Mouse (Mus musculus) heart, postnatal 0 days (tissue): Measurements from ENCODE around the gene Lst1. TPM values are rescaled to one million over a fixed set of nuclear protein-coding genes. Genes with fewer than 3 reads are reported as not detected.
A peak's percentile ranks its signal among the peaks of the same experiment; 100 is the strongest.

Source experiments
- ATAC-seq: fragments of 200-750 bp; cut with Nextera tagmentation; 2 replicates; pipeline ENCODE4 v1.8.0; 2017; ENCODE audit warnings: low read depth, moderate number of reproducible peaks, moderate library complexity; ENCODE audit not compliant: insufficient read depth
- DNase-seq: peaks from one replicate; pipeline ENCODE4 v3.0.0-alpha.2; 2016; ENCODE audit warnings: low spot score
- H3K27ac ChIP-seq: fragments of 300-500 bp; sonication (generic); 2 replicates; pipeline ENCODE4 v1.5.1; 2014; ENCODE audit warnings: low read depth, mild to moderate bottlenecking
- H3K27me3 ChIP-seq: fragments of 300-500 bp; sonication (generic); 2 replicates; pipeline ENCODE4 v1.6.1; 2014; ENCODE audit warnings: low read length, mixed read lengths; ENCODE audit not compliant: control insufficient read depth, insufficient read depth
- H3K36me3 ChIP-seq: fragments of 300-500 bp; sonication (generic); replicated peaks from 2 replicates; pipeline ENCODE4 v1.6.1; 2014; ENCODE audit warnings: low read length, mixed read lengths; ENCODE audit not compliant: control insufficient read depth, insufficient read depth
- H3K4me1 ChIP-seq: fragments of 300-500 bp; sonication (generic); 2 replicates; pipeline ENCODE4 v1.6.1; 2014; ENCODE audit warnings: antibody characterized with exemption; ENCODE audit not compliant: control insufficient read depth, insufficient read depth
- H3K4me2 ChIP-seq: fragments of 300-500 bp; sonication (generic); 2 replicates; pipeline ENCODE4 v1.6.1; 2014; ENCODE audit warnings: low read depth, mild to moderate bottlenecking, low read length, moderate library complexity
- H3K4me3 ChIP-seq: fragments of 300-500 bp; sonication (generic); 2 replicates; pipeline ENCODE4 v1.5.1; 2014; ENCODE audit warnings: low read depth, low read length
- H3K9ac ChIP-seq: fragments of 300-500 bp; sonication (generic); replicated peaks from 2 replicates; pipeline ENCODE4 v1.6.1; 2014; ENCODE audit warnings: low read depth, low read length, mixed read lengths
- H3K9me3 ChIP-seq: fragments of 300-500 bp; sonication (generic); replicated peaks from 2 replicates; pipeline ENCODE4 v1.6.1; 2016; ENCODE audit warnings: low read length; ENCODE audit not compliant: control insufficient read depth
- CTCF ChIP-seq: IDR thresholded peaks from 2 replicates; pipeline ENCODE4 v1.5.1; 2016; ENCODE audit warnings: antibody characterized with exemption, control low read depth, low read depth
- EP300 ChIP-seq: IDR thresholded peaks from 2 replicates; pipeline ENCODE4 v1.6.1; 2016; ENCODE audit warnings: antibody characterized with exemption, low read depth
- WGBS: fragments of 180-500 bp; shearing (Covaris S2); extraction: QIAGEN DNeasy Blood & Tissue Kit; methylation state at CpG from one replicate; pipeline ENCODE4 v1.1.7; 2014; 5-methylcytosine and 5-hydroxymethylcytosine counted together
- polyA plus RNA-seq: library from polyadenylated mRNA; unstranded; fragments of >200 nt; fragmentation: Nextera tagmentation; extraction: Ambion mirVana; gene quantifications from 2 replicates; pipeline ENCODE4 v1.2.1, GENCODE M21; 2015
- total RNA-seq: library from RNA; depleted of rRNA; stranded (reverse); fragments of >200 nt; gene quantifications from 2 replicates; pipeline ENCODE4 v1.2.3, GENCODE M21; 2014; ENCODE audit warnings: low replicate concordance

The Lst1 gene
- total and polyA plus RNA-seq, 2 experiments from 2014 or later: 7.0 to 52.7 TPM

DNA sequence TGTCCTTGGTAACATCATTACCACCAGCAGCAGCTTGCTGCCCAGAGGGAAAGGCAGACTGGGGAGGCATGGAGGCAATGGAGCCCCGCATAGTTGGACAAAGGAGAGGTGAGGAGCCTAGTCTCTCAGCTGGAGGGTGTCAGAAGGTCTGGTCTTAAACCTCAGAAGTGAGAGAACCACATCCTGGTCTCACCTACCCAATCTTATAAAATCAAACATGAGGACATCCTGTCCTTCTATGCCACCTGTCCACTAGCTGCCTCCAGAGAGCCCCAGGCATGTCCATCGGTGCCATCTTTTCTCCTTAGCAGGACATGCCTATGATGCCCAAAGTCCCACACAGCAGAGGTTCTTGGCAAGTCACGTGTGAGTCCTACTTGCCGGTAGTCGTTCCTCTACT, 8.1 kb downstream of the Lst1 start:
- Histone ChIP-seq H3K36me3 (no peaks in the 10 kb centered on the region), H3K4me1 (no peaks in the 10 kb centered on the region), H3K4me2 (no peak overlapping the region), H3K4me3 (no peak overlapping the region), H3K9me3 (no peaks in the 10 kb centered on the region), H3K27me3 (no peaks in the 10 kb centered on the region), H3K27ac (no peak overlapping the region), H3K9ac (no peak overlapping the region)
- DNase-seq (no peak), ATAC-seq (no peak)
- WGBS: 78% methylated on average over 5 of the region's 5 CpGs
- TF ChIP-seq CTCF (no peak), EP300 (no peak)

DNA sequence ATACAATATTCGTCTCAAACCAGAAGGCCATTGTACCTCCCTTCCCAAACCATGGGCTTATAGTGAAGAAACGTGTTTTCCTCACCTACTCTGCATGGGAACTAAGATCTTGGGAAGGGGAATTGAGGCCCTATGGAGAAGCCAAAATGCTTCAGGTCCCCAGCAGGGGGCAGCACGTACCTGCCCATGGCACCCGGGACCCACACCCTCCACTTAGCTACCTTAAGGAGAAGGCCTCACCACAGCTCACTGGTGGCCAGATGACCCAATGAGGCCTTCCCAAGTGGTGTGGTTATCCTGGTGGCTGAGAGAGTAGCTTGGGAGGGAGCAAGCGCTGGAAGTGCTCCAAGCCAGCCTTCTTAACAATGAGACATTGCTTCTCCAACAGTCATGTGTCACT, 9.7 kb downstream of the Lst1 start:
- no peak overlapping the region for H3K9ac ChIP-seq
- no peak for TF ChIP-seq EP300
- TF ChIP-seq CTCF: peak; percentile 86
- ATAC-seq (peak; percentile 71), DNase-seq (peak; percentile 81)
- H3K4me2 ChIP-seq: no peak overlapping the region
- no peaks in the 10 kb centered on the region for H3K4me1 ChIP-seq
- H3K9me3 ChIP-seq: no peaks in the 10 kb centered on the region
- WGBS: 6% methylated on average over 5 of the region's 5 CpGs
- H3K4me3 ChIP-seq: no peak overlapping the region
- no peak overlapping the region for H3K27ac ChIP-seq
- no peaks in the 10 kb centered on the region for H3K27me3 ChIP-seq
- no peaks in the 10 kb centered on the region for H3K36me3 ChIP-seq

DNA sequence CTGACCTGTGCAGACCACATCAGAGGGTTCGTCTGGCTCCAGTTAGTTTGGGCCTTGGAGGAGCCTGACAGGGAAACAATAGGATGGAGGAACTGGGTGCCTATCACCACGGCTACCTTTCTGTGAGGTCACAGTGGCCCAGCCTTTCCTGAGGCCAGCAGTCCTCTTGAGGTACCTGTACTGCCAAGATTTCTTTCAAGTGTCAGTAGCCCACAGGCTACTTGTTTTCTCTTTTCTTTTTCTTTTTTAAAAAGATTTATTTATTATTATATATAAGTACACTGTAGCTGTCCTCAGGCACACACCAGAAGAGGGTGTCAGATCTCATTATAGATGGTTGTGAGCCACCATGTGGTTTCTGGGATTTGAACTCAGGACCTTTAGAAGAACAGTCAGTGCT, 12.3 kb downstream of the Lst1 start, which contains the start of gene Aif1:
Gene Aif1 (minus strand): TSS at position 101 of the 400 bp plus-strand sequence.
- DNase-seq (no peak), ATAC-seq (no peak)
- Histone ChIP-seq H3K27me3 (no peaks in the 10 kb centered on the region), H3K9ac (no peak within 1 kb of the TSS), H3K4me3 (no peak within 1 kb of the TSS), H3K9me3 (no peaks in the 10 kb centered on the region), H3K27ac (no peak within 1 kb of the TSS), H3K4me1 (no peaks in the 10 kb centered on the region), H3K36me3 (no peaks in the 10 kb centered on the region), H3K4me2 (no peak within 1 kb of the TSS)
- TF ChIP-seq CTCF (no peak), EP300 (no peak)
- WGBS: 70% methylated on average over 2 of the region's 2 CpGs

DNA sequence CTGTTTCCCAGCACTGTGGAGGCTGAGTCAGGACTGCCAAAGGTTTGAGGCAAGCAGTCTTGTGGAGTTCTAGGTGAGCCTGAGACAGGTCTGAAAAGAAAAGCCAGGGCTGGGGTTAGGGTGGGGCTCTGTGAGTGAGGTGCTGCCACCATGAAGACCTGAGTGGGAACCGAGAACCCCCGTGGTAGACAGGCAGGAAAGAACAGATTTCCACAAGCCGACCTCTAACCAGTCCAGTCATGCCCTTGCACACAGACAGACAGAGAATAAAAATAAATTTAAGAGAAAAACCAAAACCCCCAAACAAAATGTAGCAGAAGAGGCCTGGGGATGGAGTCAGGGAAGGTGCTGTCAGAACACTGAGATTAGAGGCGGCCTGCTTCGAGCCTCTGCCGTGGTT, 12.9 kb downstream of the Lst1 start:
- no peaks in the 10 kb centered on the region for H3K36me3 ChIP-seq

DNA sequence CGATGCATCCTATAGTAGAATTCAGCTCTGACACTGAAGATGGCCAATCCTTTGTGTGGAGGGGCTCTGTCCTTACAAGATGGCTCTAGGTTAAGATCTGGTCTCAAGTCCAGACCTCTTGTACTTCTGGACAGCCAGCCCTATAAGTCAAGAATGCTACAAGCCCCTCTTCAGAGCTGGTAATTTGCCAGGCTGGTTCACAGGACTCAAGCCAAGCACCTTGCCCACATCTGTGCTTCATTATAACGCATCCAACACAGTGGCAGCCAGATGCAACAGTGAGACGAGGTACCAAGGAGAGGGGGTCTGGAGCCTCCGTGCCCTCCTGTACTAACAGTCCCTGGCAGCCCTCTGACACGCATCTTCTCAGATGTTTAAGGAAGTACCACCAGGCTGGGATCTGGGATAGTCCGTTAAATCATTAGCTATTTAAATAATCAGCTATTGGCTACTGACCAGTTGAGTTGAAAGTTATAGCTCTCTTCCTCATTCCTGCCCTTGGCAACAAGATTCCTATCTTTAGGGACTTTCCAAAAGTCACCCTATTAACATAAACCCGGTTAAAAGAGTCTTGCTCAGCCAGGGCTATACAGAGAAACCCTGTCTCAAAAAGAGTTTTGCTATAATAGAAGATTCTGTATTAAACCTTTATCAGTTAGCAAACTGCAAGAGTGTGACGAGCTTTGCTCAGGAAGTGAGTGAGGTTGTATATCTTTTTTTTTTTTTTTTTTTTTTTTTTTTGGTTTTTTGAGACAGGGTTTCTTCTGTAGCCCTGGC, 13.8 kb downstream of the Lst1 start:
- no peak overlapping the region for H3K27ac ChIP-seq
- H3K36me3 ChIP-seq: no peaks in the 10 kb centered on the region
- no peaks in the 10 kb centered on the region for H3K9me3 ChIP-seq
- H3K9ac ChIP-seq: no peak overlapping the region
- no peak overlapping the region for H3K4me3 ChIP-seq
- ATAC-seq (no peak), DNase-seq (no peak)
- no peaks in the 10 kb centered on the region for H3K27me3 ChIP-seq
- no peaks in the 10 kb centered on the region for H3K4me1 ChIP-seq
- no peak overlapping the region for H3K4me2 ChIP-seq
- no peak for TF ChIP-seq EP300
- no peak for TF ChIP-seq CTCF
- 59% methylated on average over 8 of the region's 8 CpGs for WGBS

More for the DNA sequence above, 12.9 kb downstream of the Lst1 start:
- Histone ChIP-seq H3K4me2 (no peak overlapping the region), H3K9me3 (no peaks in the 10 kb centered on the region), H3K4me1 (no peaks in the 10 kb centered on the region), H3K4me3 (no peak overlapping the region), H3K9ac (no peak overlapping the region), H3K27me3 (no peaks in the 10 kb centered on the region), H3K27ac (no peak overlapping the region)
- ATAC-seq (no peak), DNase-seq (no peak)
- TF ChIP-seq CTCF (no peak), EP300 (no peak)
- WGBS: 75% methylated on average over 6 of the region's 6 CpGs

DNA sequence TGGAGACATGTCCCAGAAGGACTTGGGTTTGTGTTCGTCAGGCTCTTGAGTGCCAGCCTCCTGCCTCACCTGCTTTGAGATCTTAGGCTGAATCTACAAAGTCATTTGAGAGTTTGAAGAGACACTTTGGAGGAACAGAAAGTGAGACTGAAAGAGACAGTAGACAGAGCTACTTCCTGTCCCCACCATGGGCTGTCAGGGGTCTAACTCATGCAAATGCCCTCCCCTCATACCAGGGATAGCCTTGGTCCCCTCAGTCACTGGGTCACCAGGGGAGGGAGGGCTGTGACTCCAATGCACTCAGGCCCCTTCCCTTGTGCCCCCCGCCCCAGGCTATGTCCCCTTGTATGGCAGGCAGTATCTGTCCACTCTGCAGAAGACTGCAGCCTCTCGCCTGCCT, 14.9 kb downstream of the Lst1 start:
- Histone ChIP-seq H3K9ac (no peak overlapping the region), H3K9me3 (no peaks in the 10 kb centered on the region), H3K4me1 (no peaks in the 10 kb centered on the region), H3K4me2 (no peak overlapping the region), H3K36me3 (no peaks in the 10 kb centered on the region), H3K4me3 (no peak overlapping the region), H3K27me3 (no peaks in the 10 kb centered on the region), H3K27ac (peak overlapping the region; percentile 25; the same call in 1 of the 2 replicates)
- DNase-seq (no peak), ATAC-seq (no peak)
- WGBS: 52% methylated on average over 3 of the region's 3 CpGs
- no peak for TF ChIP-seq CTCF
